Mouse (Mus musculus) small intestine, adult 2 months (tissue): Measurements from ENCODE around the gene Hexdc. TPM values are rescaled to one million over a fixed set of nuclear protein-coding genes. Genes with fewer than 3 reads are reported as not detected.

Experiments used
- H3K27ac ChIP-seq: fragments of 200-500 bp; 2 replicates; pipeline ENCODE4 v1.5.1; 2012; ENCODE audit warnings: low read depth, low read length, control low read depth, inconsistent platforms; ENCODE audit not compliant: insufficient read depth
- H3K27me3 ChIP-seq: fragments of 200-500 bp; 2 replicates; pipeline ENCODE4 v1.6.1; 2012; ENCODE audit warnings: mild to moderate bottlenecking, moderate library complexity, low read length, inconsistent platforms; ENCODE audit not compliant: control insufficient read depth, insufficient read depth
- H3K36me3 ChIP-seq: fragments of 200-500 bp; 2 replicates; pipeline ENCODE4 v1.6.1; 2012; ENCODE audit warnings: mild to moderate bottlenecking, low read length, control low read depth, inconsistent platforms; ENCODE audit not compliant: control insufficient read depth, insufficient read depth
- H3K4me1 ChIP-seq: fragments of 200-500 bp; 2 replicates; pipeline ENCODE4 v1.6.1; 2012; ENCODE audit warnings: low read length, inconsistent platforms, mixed read lengths; ENCODE audit not compliant: control insufficient read depth, insufficient read depth, insufficient read length
- H3K4me3 ChIP-seq: fragments of 200-500 bp; 2 replicates; pipeline ENCODE4 v1.5.1; 2012; ENCODE audit warnings: low read depth, mild to moderate bottlenecking, control low read depth, inconsistent platforms, low read length, moderate library complexity
- CTCF ChIP-seq: fragments of 200-500 bp; IDR thresholded peaks from 2 replicates; pipeline ENCODE4 v1.5.1; 2012; ENCODE audit warnings: low read depth, mild to moderate bottlenecking, control low read depth, inconsistent platforms, low read length, moderate library complexity, mixed read lengths; ENCODE audit not compliant: insufficient replicate concordance, insufficient read length; ENCODE audit errors: extremely low read depth
- POLR2A ChIP-seq: fragments of 200-500 bp; IDR thresholded peaks from 2 replicates; pipeline ENCODE4 v1.6.1; 2012; ENCODE audit warnings: low read depth, mild to moderate bottlenecking, control low read depth, inconsistent platforms, low read length, moderate library complexity
- WGBS: fragments of 180-500 bp; shearing (Covaris S2); methylation state at CpG from one replicate; pipeline ENCODE4 v1.1.7; 2018; 5-methylcytosine and 5-hydroxymethylcytosine counted together
- polyA plus RNA-seq: library from polyadenylated mRNA; depleted of rRNA; stranded (reverse); fragments of >200 nt; gene quantifications from 2 replicates; pipeline ENCODE4 v1.2.3, GENCODE M21; 2012

Hexdc gene
- polyA plus RNA-seq, 1 experiment, result 27.9 TPM

GRCm38 (mm10) chr11:121236564-121237344 lies 32.5 kb downstream of the Hexdc start, which contains the start of gene Narf:
Gene Narf (plus strand): TSS chr11:121237253.
- Histone ChIP-seq H3K4me3 (peak within 1 kb of the TSS; percentile 89), H3K27me3 (no peaks in the 10 kb centered on the region), H3K4me1 (peaks cover 2% of the 10 kb centered on the region; the same call in 1 of the 2 replicates), H3K27ac (peak within 1 kb of the TSS; percentile 99), H3K36me3 (peaks cover 10% of the 10 kb centered on the region; the same call in 1 of the 2 replicates)
- WGBS, result under 1% methylated on average over 50 of the region's 50 CpGs
- TF ChIP-seq POLR2A (peak; percentile 91), CTCF (0 out of 2 replicates have a peak, but pooled peaks have one; percentile 49)

- H3K4me3 ChIP-seq, result peak overlapping the region; percentile 89
- H3K27me3 ChIP-seq, result no peaks in the 10 kb centered on the region
- peak overlapping the region; percentile 92 for H3K27ac ChIP-seq
- H3K4me1 ChIP-seq, result peaks cover 2% of the 10 kb centered on the region; the same call in 1 of the 2 replicates
- 2% methylated on average over 28 of the region's 28 CpGs for WGBS
- TF ChIP-seq POLR2A (no peak), CTCF (peak; percentile 50; the same call in 1 of the 2 replicates)
- peaks cover 16% of the 10 kb centered on the region for H3K36me3 ChIP-seq
Observed at GRCm38 (mm10) chr11:121237345-121238128, 33.3 kb downstream of the Hexdc start.

- H3K27me3 ChIP-seq, result no peaks in the 10 kb centered on the region
- peaks cover 31% of the 10 kb centered on the region for H3K36me3 ChIP-seq
- 86% methylated on average over 2 of the region's 2 CpGs for WGBS
- TF ChIP-seq CTCF (no peak), POLR2A (no peak)
- H3K27ac ChIP-seq, result no peak overlapping the region
- peaks cover 2% of the 10 kb centered on the region; the same call in 1 of the 2 replicates for H3K4me1 ChIP-seq
- no peak overlapping the region for H3K4me3 ChIP-seq
Observed at GRCm38 (mm10) chr11:121239669-121240068, 35.4 kb downstream of the Hexdc start.

GRCm38 (mm10) chr11:121250196-121250595 lies 46.0 kb downstream of the Hexdc start:
- Histone ChIP-seq H3K27ac (no peak overlapping the region), H3K4me1 (no peaks in the 10 kb centered on the region), H3K4me3 (no peak overlapping the region), H3K27me3 (no peaks in the 10 kb centered on the region), H3K36me3 (peaks cover 85% of the 10 kb centered on the region)
- TF ChIP-seq POLR2A (no peak), CTCF (no peak)
- whole genome bisulfite sequencing, result 94% methylated on average over 8 of the region's 8 CpGs

GRCm38 (mm10) chr11:121259160-121260100 lies 55.2 kb downstream of the Hexdc start, which contains the start of gene Foxk2:
Gene Foxk2 (plus strand): TSS chr11:121259990.
- WGBS, result 1% methylated on average over 91 of the region's 91 CpGs
- Histone ChIP-seq H3K4me3 (peak within 1 kb of the TSS; percentile 96), H3K4me1 (no peaks in the 10 kb centered on the region; the same call in 1 of the 2 replicates), H3K27me3 (no peaks in the 10 kb centered on the region), H3K36me3 (peaks cover 7% of the 10 kb centered on the region), H3K27ac (peak within 1 kb of the TSS; percentile 56)
- TF ChIP-seq POLR2A (no peak; the same call in 1 of the 2 replicates), CTCF (no peak)

- Histone ChIP-seq H3K36me3 (peaks cover under 1% of the 10 kb centered on the region), H3K4me1 (no peaks in the 10 kb centered on the region; the same call in 1 of the 2 replicates), H3K27ac (no peak overlapping the region), H3K27me3 (no peaks in the 10 kb centered on the region), H3K4me3 (peak overlapping the region; percentile 80)
- TF ChIP-seq POLR2A (no peak), CTCF (no peak)
- WGBS, result under 1% methylated on average over 59 of the region's 60 CpGs
Observed at GRCm38 (mm10) chr11:121260211-121260906, 56.1 kb downstream of the Hexdc start.
